ENCODE assay signal across 28 mouse cellular contexts in genomic region chr4:120968486-120968885, GRCm38 (mm10). TPM values are rescaled to one million over a fixed set of nuclear protein-coding genes. Genes with fewer than 3 reads are reported as not detected.
A peak's percentile ranks its signal among the peaks of the same experiment; 100 is the strongest.
DNase-seq lines count a peak whose midpoint lies in the region; ATAC-seq and TF ChIP-seq lines count a peak whose summit lies in the region.
"Had no signal": no experiment of that assay in that cellular context is flagged by ENCODE, and none has a peak within 500 bp of the region (broad histone marks: within the 10 kb centered on the region; RNA-seq: fewer than 3 reads in every experiment).

No protein-coding gene starts in this region.

- H3K27ac ChIP-seq in cerebellum, adult 2 months (ENCODE audit: insufficient read depth, low read length), result peak overlapping the region; percentile 51
- H3K27ac ChIP-seq in kidney, embryonic 14.5 days (ENCODE audit: low read depth, low read length), result no peak overlapping the region
- H3K27ac ChIP-seq: embryonic facial prominence, embryonic 10.5 days; embryonic facial prominence, embryonic 13.5 days; forebrain, embryonic 12.5 days; forebrain, embryonic 15.5 days; heart, embryonic 10.5 days; heart, embryonic 13.5 days; hindbrain, embryonic 14.5 days; hindbrain, postnatal 0 days had no signal

- TF ChIP-seq POLR2A in cerebellum, adult 2 months (IDR thresholded peaks at IDR 0.05; ENCODE audit: borderline replicate concordance, insufficient read depth, low read length), result no peak

- no peak overlapping the region for H3K4me2 ChIP-seq in kidney, embryonic 14.5 days (replicated peaks; ENCODE audit: low read depth, low read length)
- H3K4me2 ChIP-seq: embryonic facial prominence, embryonic 13.5 days; forebrain, embryonic 12.5 days; forebrain, embryonic 15.5 days; heart, embryonic 13.5 days; hindbrain, embryonic 14.5 days had no signal

- no peaks in the 10 kb centered on the region for H3K9me3 ChIP-seq in kidney, embryonic 14.5 days (ENCODE audit: control insufficient read depth, low read length)
- H3K9me3 ChIP-seq: embryonic facial prominence, embryonic 10.5 days; embryonic facial prominence, embryonic 13.5 days; forebrain, embryonic 12.5 days; forebrain, embryonic 15.5 days; heart, embryonic 10.5 days; heart, embryonic 13.5 days had no signal

- no peak overlapping the region for H3K4me3 ChIP-seq in cerebellum, adult 2 months (replicated peaks; ENCODE audit: insufficient read depth, low read depth, low read length)
- no peak overlapping the region for H3K4me3 ChIP-seq in kidney, embryonic 14.5 days (ENCODE audit: low read length)
- H3K4me3 ChIP-seq: embryonic facial prominence, embryonic 10.5 days; embryonic facial prominence, embryonic 13.5 days; erythroblast, embryonic 14.5 days; forebrain, embryonic 12.5 days; forebrain, embryonic 15.5 days; heart, embryonic 10.5 days; heart, embryonic 13.5 days had no signal

- no peak overlapping the region for H3K9ac ChIP-seq in kidney, embryonic 14.5 days (ENCODE audit: low read depth, low read length)
- H3K9ac ChIP-seq: embryonic facial prominence, embryonic 13.5 days; forebrain, embryonic 12.5 days; forebrain, embryonic 15.5 days; heart, embryonic 13.5 days; hindbrain, embryonic 14.5 days had no signal

- peaks cover 18% of the 10 kb centered on the region for H3K4me1 ChIP-seq in cerebellum, adult 2 months (ENCODE audit: control insufficient read depth, insufficient read depth, low read length)
- no peaks in the 10 kb centered on the region for H3K4me1 ChIP-seq in kidney, embryonic 14.5 days (ENCODE audit: control insufficient read depth, insufficient read depth, low read length)
- H3K4me1 ChIP-seq: embryonic facial prominence, embryonic 10.5 days; embryonic facial prominence, embryonic 13.5 days; forebrain, embryonic 12.5 days; forebrain, embryonic 15.5 days; heart, embryonic 10.5 days had no signal

- 16% methylated on average over 9 of the region's 9 CpGs for WGBS in cerebellum, adult 2 months
- 89% methylated on average over 9 of the region's 9 CpGs for WGBS in kidney, embryonic 14.5 days

- H3K36me3 ChIP-seq in kidney, embryonic 14.5 days (ENCODE audit: control insufficient read depth, insufficient read depth, low read length), result peaks cover 24% of the 10 kb centered on the region

- H3K27me3 ChIP-seq in cerebellum, adult 2 months (ENCODE audit: control insufficient read depth, insufficient read depth, low read length), result no peaks in the 10 kb centered on the region
- H3K27me3 ChIP-seq in kidney, embryonic 14.5 days (ENCODE audit: control insufficient read depth, insufficient read depth, low read length), result no peaks in the 10 kb centered on the region
- H3K27me3 ChIP-seq: embryonic facial prominence, embryonic 13.5 days; forebrain, embryonic 12.5 days; forebrain, embryonic 15.5 days; heart, embryonic 13.5 days had no signal

- peak; percentile 36; the same call in 1 of the 2 replicates for ATAC-seq in cerebellum, adult (ENCODE audit: insufficient number of reproducible peaks, low FRiP score, low TSS enrichment)
- ATAC-seq in kidney, embryonic 14.5 days (ENCODE audit: low FRiP score, low TSS enrichment), result no peak
- ATAC-seq: activated CD4-positive, CD25-positive, alpha-beta regulatory T cell, adult 4 months; forebrain, embryonic 15.5 days; hindbrain, postnatal 0 days; inflammation-experienced regulatory T-cells, adult 6 months; intestine, embryonic 16.5 days had no signal

- DNase-seq in cerebellum, adult 11 months, result no peak
- peak; percentile 61 to 81 for DNase-seq in cerebellum, adult 2 months
- peak; percentile 50 for DNase-seq in cerebellum, adult 9-11 months
- DNase-seq in cerebellum, postnatal 36 days, result peak; percentile 49 to 55
- DNase-seq in heart, adult 18-20 months, result no peak
- DNase-seq in gastrocnemius, postnatal 36 days, result no peak
- DNase-seq: adrenal gland, adult 8-10 months; adrenal gland, postnatal 36 days; embryo, embryonic 11 days; gastrocnemius, postnatal 25 days; heart, postnatal 14 days; heart, postnatal 4 days; kidney, adult 18-20 months; kidney, adult 9 months had no signal

- TF ChIP-seq CTCF in cerebellum, adult 2 months (IDR thresholded peaks at IDR 0.05; ENCODE audit: borderline replicate concordance, insufficient read depth, low read depth, low read length), result no peak

- intact Hi-C loops in gastrocnemius, postnatal 36 days (cut with DNase I), result no loop called here

RNA-seq across cellular contexts. Expression of gene Zfp69, which starts 17.0 kb away (rescaled TPM):
- polyA plus RNA-seq in cerebellum, adult 2 months (2012; rRNA removed), result 1.9 and 3.1 TPM in 2 replicates
- 1 to 10 TPM in 1 of 2 experiments, under 1 TPM in 1; 0.75 to 1.1 TPM for total RNA-seq in heart, adult 18-20 months (2021)
- 9.0 and 9.9 TPM in 2 replicates for polyA plus RNA-seq in kidney, embryonic 14.5 days (2014; fragmentation: Nextera tagmentation; extraction: Ambion mirVana)
- total RNA-seq in gastrocnemius, postnatal 36 days (2021), result under 1 TPM; 0.48 to 0.59 TPM

RNA-seq across cellular contexts. Expression of gene Exo5, which starts 43.7 kb away (rescaled TPM):
- polyA plus RNA-seq in cerebellum, adult 2 months (2012; rRNA removed), result 9.4 and 10.1 TPM in 2 replicates
- total RNA-seq in heart, adult 18-20 months (2021), result 1 to 10 TPM; 1.9 to 2.0 TPM
- 25.9 and 29.0 TPM in 2 replicates for polyA plus RNA-seq in kidney, embryonic 14.5 days (2014; fragmentation: Nextera tagmentation; extraction: Ambion mirVana)
- total RNA-seq in gastrocnemius, postnatal 36 days (2021), result 1 to 10 TPM; 1.4 TPM

RNA-seq across cellular contexts. Expression of gene Smap2, which starts 48.6 kb away (rescaled TPM):
- 82.0 and 90.6 TPM in 2 replicates for polyA plus RNA-seq in cerebellum, adult 2 months (2012; rRNA removed)
- 10 to 100 TPM; 43.8 to 51.5 TPM for total RNA-seq in heart, adult 18-20 months (2021)
- polyA plus RNA-seq in kidney, embryonic 14.5 days (2014; fragmentation: Nextera tagmentation; extraction: Ambion mirVana), result 13.5 and 20.2 TPM in 2 replicates
- 10 to 100 TPM; 13.7 to 14.4 TPM for total RNA-seq in gastrocnemius, postnatal 36 days (2021)

Comparison
In these comparisons a context has a peak if more than half of its experiments do, and no peak if none do; other contexts are left out.
1. DNase-seq: peak in cerebellum, adult 2 months (2 of 2), cerebellum, adult 9-11 months (single experiment) and cerebellum, postnatal 36 days (2 of 2); none in cerebellum, adult 11 months (single experiment), heart, adult 18-20 months (0 of 2) and gastrocnemius, postnatal 36 days (0 of 2).